Mouse (Mus musculus) neural tube, embryonic 14.5 days (tissue): ENCODE results near the gene Cox15. TPM values are rescaled to one million over a fixed set of nuclear protein-coding genes. Genes with fewer than 3 reads are reported as not detected.

Source experiments
- polyA plus RNA-seq: library from polyadenylated mRNA; unstranded; fragments of >200 nt; fragmentation: Nextera tagmentation; extraction: Ambion mirVana; gene quantifications from 2 replicates; pipeline ENCODE4 v1.2.1, GENCODE M21; 2014

Cox15 gene
- polyA plus RNA-seq, 1 experiment from 2014 or later: 12.0 TPM

Other genes starting within 250 kb of the Cox15 start
- gene Got1, start 228.4 kb downstream of the Cox15 start, polyA plus RNA-seq: 81.8 and 99.5 TPM in 2 replicates
- not detected in 2 replicates for gene Nkx2-3, start 140.7 kb downstream of the Cox15 start, polyA plus RNA-seq
- 14.1 and 15.5 TPM in 2 replicates for gene Slc25a28, start 78.1 kb downstream of the Cox15 start, polyA plus RNA-seq
- 13.7 and 14.5 TPM in 2 replicates for gene Entpd7, start 63.3 kb downstream of the Cox15 start, polyA plus RNA-seq
- 6.5 and 7.0 TPM in 2 replicates for gene Cutc, start within 50 bp of the Cox15 start, polyA plus RNA-seq
- 0.06 and 0.24 TPM in 2 replicates for gene Abcc2, start 29.2 kb upstream of the Cox15 start, polyA plus RNA-seq
- gene Dnmbp, start 187.2 kb upstream of the Cox15 start, polyA plus RNA-seq: 8.4 and 9.9 TPM in 2 replicates
- gene Cpn1, start 233.6 kb upstream of the Cox15 start, polyA plus RNA-seq: 0.32 TPM in 1 of 2 replicates, not detected in the other